9 mouse cellular contexts compared by ENCODE assay signal in the genomic region with DNA sequence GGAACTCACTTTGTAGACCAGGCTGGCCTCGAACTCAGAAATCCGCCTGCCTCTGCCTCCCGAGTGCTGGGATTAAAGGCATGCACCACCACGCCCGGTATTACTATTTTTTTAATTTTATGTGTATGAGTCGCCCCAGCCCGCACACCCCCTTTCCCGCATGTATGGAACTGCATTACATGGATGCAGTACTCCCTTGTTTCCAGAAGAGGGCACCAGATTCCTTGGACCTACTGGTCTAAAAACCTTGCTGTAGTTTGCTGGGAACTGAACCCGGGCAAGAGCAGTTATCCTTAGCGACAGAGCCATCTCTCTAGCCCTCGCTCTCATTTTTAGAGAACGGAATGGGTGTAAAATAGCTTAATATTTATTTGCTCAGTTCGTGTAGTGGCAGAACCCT. TPM values are rescaled to one million over a fixed set of nuclear protein-coding genes. Genes with fewer than 3 reads are reported as not detected.
DNase-seq lines count a peak whose midpoint lies in the region; TF ChIP-seq lines count a peak whose summit lies in the region.
"Had no signal": no experiment of that assay in that cellular context is flagged by ENCODE, and none has a peak within 500 bp of the region (broad histone marks: within the 10 kb centered on the region; RNA-seq: fewer than 3 reads in every experiment).

No protein-coding gene starts in this region.

- no peak overlapping the region for H3K4me3 ChIP-seq in layer of hippocampus, adult 2 months
- H3K4me3 ChIP-seq: lung, embryonic 15.5 days had no signal

- DNase-seq in adrenal gland, adult (ENCODE audit: inconsistent age in 2 of 2, low spot score in 1 of 2): peak; percentile 15 to 73
- DNase-seq in adrenal gland, adult 8-10 months: no peak
- no peak for DNase-seq in layer of hippocampus, adult 2 months (ENCODE audit: low spot score in 2 of 2)
- DNase-seq in layer of hippocampus, adult 9-11 months: no peak
- DNase-seq in brain, adult 2 months (ENCODE audit: low read depth, low spot score): peak; percentile 33
- peak; percentile 35 for DNase-seq in kidney, postnatal 14 days
- peak; percentile 61 for DNase-seq in retina, embryonic 14.5 days (ENCODE audit: low spot score)
- DNase-seq in urinary bladder, postnatal 36 days (ENCODE audit: low spot score in 2 of 2): no peak

- H3K27ac ChIP-seq in layer of hippocampus, adult 2 months: no peak overlapping the region
- H3K27ac ChIP-seq: lung, embryonic 15.5 days had no signal

- TF ChIP-seq CTCF in layer of hippocampus, adult 2 months (conservative IDR thresholded peaks at IDR 0.05): peak; percentile 77

RNA-seq across cellular contexts. Expression of a gene that starts 49.8 kb away (rescaled TPM):
- total RNA-seq in adrenal gland, adult 8-10 months (2022): 10 to 100 TPM; 68.9 to 80.1 (median 73.1) TPM
- 10 to 100 TPM; 69.4 to 85.4 TPM for total RNA-seq in layer of hippocampus, adult 2 months (2021)

Comparison
In these comparisons a context has a peak if more than half of its experiments do, and no peak if none do; other contexts are left out.
1. DNase-seq: peak in adrenal gland, adult (2 of 2), brain, adult 2 months (single experiment), kidney, postnatal 14 days (single experiment) and retina, embryonic 14.5 days (single experiment); none in adrenal gland, adult 8-10 months (single experiment), layer of hippocampus, adult 2 months (0 of 2), layer of hippocampus, adult 9-11 months (single experiment) and urinary bladder, postnatal 36 days (0 of 2).